Mouse (Mus musculus): ENCODE data around the gene Actn2. TPM values are rescaled to one million over a fixed set of nuclear protein-coding genes. Genes with fewer than 3 reads are reported as not detected.

The Actn2 gene
- polyA plus RNA-seq, 1 experiment from 2014 or later, result 1.8 TPM

DNA sequence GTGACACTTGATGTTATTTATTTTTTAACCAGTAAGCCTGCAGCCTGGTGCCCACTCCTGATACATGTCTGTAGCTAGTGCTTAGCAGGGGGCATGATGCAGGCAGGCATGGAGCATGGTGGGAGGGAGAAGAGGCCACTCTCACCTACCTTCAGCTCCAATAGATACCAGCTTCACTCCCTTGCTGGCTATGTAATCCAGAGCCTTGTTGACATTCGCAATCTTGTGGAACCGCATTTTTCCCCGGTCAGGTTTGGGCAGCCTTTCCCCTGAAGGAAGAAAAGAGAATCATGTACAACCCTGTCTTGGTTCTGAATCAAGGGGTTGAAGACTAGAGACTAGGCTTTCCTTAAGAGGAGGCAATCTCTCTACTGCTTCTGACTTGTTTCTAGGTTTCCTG, 31.1 kb downstream of the Actn2 start:
- H3K27me3 ChIP-seq (ENCODE audit: low read depth, poor library complexity, severe bottlenecking), result no peaks in the 10 kb centered on the region
- H3K4me3 ChIP-seq, result no peak overlapping the region
- H3K4me1 ChIP-seq, result peaks cover 8% of the 10 kb centered on the region
- no peak overlapping the region for H3K27ac ChIP-seq (replicated peaks)
- 0 out of 2 replicates have a peak, but pooled peaks cover 2% of the 10 kb centered on the region for H3K36me3 ChIP-seq
- H3K9me3 ChIP-seq (replicated peaks), result no peaks in the 10 kb centered on the region
- WGBS, result 92% methylated on average over 3 of the region's 3 CpGs
- no peak for DNase-seq (ENCODE audit: low spot score)

DNA sequence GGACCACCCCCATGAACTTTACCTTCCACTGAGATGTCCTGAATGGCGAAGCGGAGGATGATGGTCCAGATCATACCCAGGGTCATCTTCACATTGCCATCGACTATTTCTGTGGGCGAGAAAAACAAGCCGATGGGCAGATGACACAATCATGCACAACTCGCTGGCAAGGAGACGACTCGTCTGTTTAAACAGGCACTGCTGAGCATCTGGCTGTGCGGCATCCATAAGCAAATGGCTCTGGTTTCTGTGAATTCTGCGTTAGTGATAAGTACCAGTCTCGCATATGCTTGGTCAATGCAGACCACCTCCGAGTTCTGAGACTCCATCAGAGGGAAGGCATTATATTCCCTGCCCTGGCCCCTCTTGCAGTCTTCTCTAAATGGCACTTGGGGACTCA, 31.7 kb downstream of the Actn2 start:
- WGBS, result 90% methylated on average over 12 of the region's 12 CpGs
- H3K9me3 ChIP-seq (replicated peaks), result no peaks in the 10 kb centered on the region
- H3K36me3 ChIP-seq, result 0 out of 2 replicates have a peak, but pooled peaks cover 2% of the 10 kb centered on the region
- H3K4me3 ChIP-seq, result no peak overlapping the region
- H3K27me3 ChIP-seq (ENCODE audit: low read depth, poor library complexity, severe bottlenecking), result no peaks in the 10 kb centered on the region
- DNase-seq (ENCODE audit: low spot score), result no peak
- H3K4me1 ChIP-seq, result peaks cover 8% of the 10 kb centered on the region
- H3K27ac ChIP-seq (replicated peaks), result no peak overlapping the region

DNA sequence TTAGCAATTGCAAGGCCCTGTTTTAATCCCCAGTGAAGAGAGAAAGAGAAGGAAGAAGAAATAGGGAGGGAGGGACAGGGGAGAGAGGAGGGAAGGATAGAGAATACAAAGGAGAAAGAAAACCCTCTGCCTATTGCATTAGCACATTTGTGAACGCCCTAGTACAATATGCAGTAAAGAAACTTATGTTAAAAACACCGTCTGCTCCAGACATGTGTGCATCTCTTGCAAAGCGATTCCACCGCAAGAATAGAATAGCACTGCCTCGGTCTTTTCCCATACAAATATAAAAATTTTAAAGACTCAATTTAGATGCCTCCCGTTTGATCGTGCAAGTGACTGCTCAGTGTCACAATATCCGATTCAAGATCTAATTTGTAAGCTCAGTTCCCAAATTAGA, 32.1 kb downstream of the Actn2 start:
- H3K36me3 ChIP-seq, result 0 out of 2 replicates have a peak, but pooled peaks cover 2% of the 10 kb centered on the region
- H3K27me3 ChIP-seq (ENCODE audit: low read depth, poor library complexity, severe bottlenecking), result no peaks in the 10 kb centered on the region
- no peak overlapping the region for H3K27ac ChIP-seq (replicated peaks)
- H3K9me3 ChIP-seq (replicated peaks), result no peaks in the 10 kb centered on the region
- peaks cover 8% of the 10 kb centered on the region for H3K4me1 ChIP-seq
- WGBS, result 91% methylated on average over 8 of the region's 8 CpGs
- DNase-seq (ENCODE audit: low spot score), result no peak
- no peak overlapping the region for H3K4me3 ChIP-seq

DNA sequence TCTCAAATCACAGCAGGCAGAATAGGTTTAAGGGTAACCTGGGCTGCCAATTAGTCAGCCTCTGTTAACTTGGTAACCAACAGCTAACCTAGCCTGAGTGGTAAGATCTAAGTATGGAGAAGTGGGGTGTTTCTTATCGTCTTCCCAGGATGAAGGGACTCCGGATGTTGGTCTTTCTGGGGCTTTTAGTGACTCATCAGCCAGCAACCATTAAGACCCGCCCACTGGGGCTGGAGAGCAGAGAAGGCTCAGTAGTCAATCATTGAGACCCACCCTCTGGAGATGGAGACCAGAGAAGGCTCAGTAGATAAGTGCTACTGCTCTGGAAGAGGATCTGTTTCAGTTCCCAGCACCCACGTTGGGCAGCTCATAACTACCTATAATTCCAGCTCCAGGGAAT, 33.3 kb downstream of the Actn2 start:
- Histone ChIP-seq H3K4me1 (peaks cover 8% of the 10 kb centered on the region), H3K9me3 (replicated peaks) (no peaks in the 10 kb centered on the region), H3K4me3 (no peak overlapping the region), H3K36me3 (0 out of 2 replicates have a peak, but pooled peaks cover 2% of the 10 kb centered on the region), H3K27ac (replicated peaks) (no peak overlapping the region), H3K27me3 (ENCODE audit: low read depth, poor library complexity, severe bottlenecking) (no peaks in the 10 kb centered on the region)
- WGBS, result 78% methylated on average over 4 of the region's 4 CpGs
- DNase-seq (ENCODE audit: low spot score), result no peak

DNA sequence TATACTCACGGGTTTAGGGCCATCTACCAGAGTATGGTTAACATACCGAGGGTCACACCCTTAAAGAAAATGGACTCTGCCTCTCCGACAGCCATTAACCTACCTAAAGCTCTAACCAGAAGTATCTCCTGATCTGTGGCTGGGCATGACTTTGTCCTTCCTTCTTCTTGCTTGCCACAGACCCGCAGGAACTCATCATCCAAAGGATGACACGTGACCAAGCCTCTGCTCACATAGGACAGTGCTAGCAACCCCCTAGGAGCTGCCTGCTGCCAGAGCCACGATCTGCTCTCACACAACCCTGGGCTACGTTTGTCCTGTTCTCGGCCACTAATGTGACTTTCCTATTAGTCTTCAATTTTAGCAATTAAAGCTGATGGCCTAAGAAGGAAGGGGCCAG, 35.0 kb downstream of the Actn2 start:
- Histone ChIP-seq H3K9me3 (replicated peaks) (no peaks in the 10 kb centered on the region), H3K4me3 (no peak overlapping the region), H3K27ac (replicated peaks) (no peak overlapping the region), H3K36me3 (0 out of 2 replicates have a peak, but pooled peaks cover 2% of the 10 kb centered on the region), H3K4me1 (peaks cover 8% of the 10 kb centered on the region), H3K27me3 (ENCODE audit: low read depth, poor library complexity, severe bottlenecking) (no peaks in the 10 kb centered on the region)
- no peak for DNase-seq (ENCODE audit: low spot score)
- WGBS, result 90% methylated on average over 8 of the region's 8 CpGs

DNA sequence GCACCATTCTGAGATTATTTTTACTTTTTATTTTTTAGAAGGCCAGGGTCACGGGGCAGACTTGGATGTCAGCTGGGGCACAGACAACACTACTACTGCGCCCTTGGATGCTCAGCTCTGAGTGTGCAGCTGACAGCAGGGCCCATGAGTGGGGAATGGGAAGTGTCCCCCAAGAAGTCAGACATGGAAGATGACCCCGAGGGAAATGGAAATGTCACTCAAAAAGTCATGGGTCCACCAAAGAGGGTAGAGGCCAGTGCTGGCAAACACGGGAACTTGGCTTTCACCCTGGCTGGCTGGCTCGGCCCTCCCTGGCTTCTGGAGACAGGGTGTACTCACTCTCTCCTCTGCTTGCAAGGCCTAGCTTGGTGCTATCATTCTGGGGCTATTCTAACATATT, 35.6 kb downstream of the Actn2 start:
- 86% methylated on average over 5 of the region's 5 CpGs for WGBS
- Histone ChIP-seq H3K36me3 (0 out of 2 replicates have a peak, but pooled peaks cover 2% of the 10 kb centered on the region), H3K27ac (replicated peaks) (no peak overlapping the region), H3K4me3 (no peak overlapping the region), H3K4me1 (peaks cover 8% of the 10 kb centered on the region), H3K9me3 (replicated peaks) (no peaks in the 10 kb centered on the region), H3K27me3 (ENCODE audit: low read depth, poor library complexity, severe bottlenecking) (no peaks in the 10 kb centered on the region)
- DNase-seq (ENCODE audit: low spot score), result no peak

DNA sequence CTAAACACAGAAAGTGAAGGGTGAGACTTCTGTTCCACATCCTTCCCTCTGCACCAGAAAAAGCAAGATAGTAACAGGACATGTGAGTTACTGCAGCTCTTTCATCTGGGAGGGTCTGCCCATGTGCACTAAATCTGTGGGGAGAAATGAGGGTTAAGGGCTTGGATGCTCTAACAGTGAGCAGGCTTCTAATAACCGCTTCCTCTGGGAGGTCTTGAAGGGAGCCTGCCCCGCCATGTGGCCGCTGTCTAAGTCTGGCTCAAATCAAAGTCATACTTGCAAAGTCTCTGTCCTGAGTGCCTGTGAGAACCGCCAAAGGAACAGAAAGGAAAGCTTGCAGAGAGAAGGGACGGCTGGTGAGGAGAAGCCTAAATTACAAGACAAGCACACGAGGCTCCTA, 42.8 kb downstream of the Actn2 start:
- Histone ChIP-seq H3K27ac (replicated peaks) (no peak overlapping the region), H3K4me3 (no peak overlapping the region), H3K4me1 (no peaks in the 10 kb centered on the region), H3K9me3 (replicated peaks) (no peaks in the 10 kb centered on the region), H3K27me3 (ENCODE audit: low read depth, poor library complexity, severe bottlenecking) (no peaks in the 10 kb centered on the region), H3K36me3 (no peaks in the 10 kb centered on the region)
- DNase-seq (ENCODE audit: low spot score), result no peak
- 89% methylated on average over 6 of the region's 6 CpGs for WGBS

DNA sequence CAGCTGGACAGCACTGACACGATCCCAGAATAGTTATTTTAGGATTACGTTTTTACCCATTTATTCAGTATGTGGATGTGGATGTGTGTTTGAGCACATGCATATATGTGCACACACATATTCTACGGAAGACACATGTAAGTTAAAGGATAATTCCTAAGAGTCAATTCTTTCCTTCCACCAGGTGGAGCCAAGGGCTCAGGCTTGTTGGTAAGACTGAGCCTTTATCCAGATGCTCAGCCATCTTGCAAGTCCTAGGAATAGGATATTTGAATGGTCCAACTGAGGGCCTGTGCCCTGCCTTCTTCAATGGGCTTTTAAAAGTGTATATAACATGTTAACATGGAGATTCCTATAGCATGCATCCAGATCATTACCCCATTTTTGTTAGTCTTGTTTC, 43.9 kb downstream of the Actn2 start:
- Histone ChIP-seq H3K4me1 (no peaks in the 10 kb centered on the region), H3K27me3 (ENCODE audit: low read depth, poor library complexity, severe bottlenecking) (no peaks in the 10 kb centered on the region), H3K9me3 (replicated peaks) (no peaks in the 10 kb centered on the region), H3K4me3 (no peak overlapping the region), H3K36me3 (no peaks in the 10 kb centered on the region), H3K27ac (replicated peaks) (no peak overlapping the region)
- WGBS, result 91% methylated on average over 3 of the region's 3 CpGs
- no peak for DNase-seq (ENCODE audit: low spot score)

DNA sequence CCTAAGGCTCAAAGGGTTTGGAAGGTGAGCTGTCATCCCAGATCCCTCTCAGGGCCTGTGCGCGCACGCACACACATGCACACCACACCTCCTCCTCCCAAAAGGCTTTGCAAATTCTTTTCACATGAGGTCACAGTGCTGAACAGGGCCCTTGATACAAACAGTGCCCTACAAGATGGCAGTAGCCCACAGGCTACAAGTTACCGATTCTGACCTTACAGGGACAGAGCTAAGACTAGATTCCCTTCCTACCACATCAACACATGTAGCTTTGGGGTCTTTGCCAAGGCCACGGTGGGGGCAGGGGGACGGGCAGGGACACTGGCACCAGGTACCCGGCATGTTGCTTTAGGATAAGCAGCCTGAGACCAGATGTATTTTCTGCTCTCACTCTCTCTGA, 46.8 kb downstream of the Actn2 start:
- 87% methylated on average over 7 of the region's 7 CpGs for WGBS
- H3K9me3 ChIP-seq (replicated peaks), result no peaks in the 10 kb centered on the region
- no peaks in the 10 kb centered on the region for H3K4me1 ChIP-seq
- no peak for DNase-seq (ENCODE audit: low spot score)
- no peak overlapping the region for H3K4me3 ChIP-seq
- H3K36me3 ChIP-seq, result no peaks in the 10 kb centered on the region
- H3K27me3 ChIP-seq (ENCODE audit: low read depth, poor library complexity, severe bottlenecking), result no peaks in the 10 kb centered on the region
- H3K27ac ChIP-seq (replicated peaks), result no peak overlapping the region

DNA sequence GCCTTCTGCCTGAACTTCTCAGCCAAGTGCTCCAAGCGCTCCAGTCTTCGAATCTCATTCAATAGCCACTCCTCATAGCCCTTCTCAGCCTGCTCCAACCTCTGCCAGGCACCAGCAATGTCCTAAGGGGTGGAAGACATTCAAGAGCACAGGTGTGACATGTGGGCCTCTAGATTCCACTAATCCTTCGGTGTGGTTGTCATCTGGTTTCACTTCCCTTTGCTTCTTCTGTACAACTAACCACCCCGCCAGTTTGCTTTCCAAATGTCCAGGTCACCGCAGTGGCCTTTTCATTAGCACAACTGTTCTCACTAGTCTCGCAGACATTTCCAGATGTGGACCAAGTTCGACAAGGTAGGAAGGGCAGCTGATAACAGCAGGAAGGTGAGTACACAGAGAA, 49.9 kb downstream of the Actn2 start:
- 89% methylated on average over 7 of the region's 7 CpGs for WGBS
- Histone ChIP-seq H3K4me3 (no peak overlapping the region), H3K9me3 (replicated peaks) (no peaks in the 10 kb centered on the region), H3K27ac (replicated peaks) (no peak overlapping the region), H3K36me3 (no peaks in the 10 kb centered on the region), H3K4me1 (no peaks in the 10 kb centered on the region), H3K27me3 (ENCODE audit: low read depth, poor library complexity, severe bottlenecking) (no peaks in the 10 kb centered on the region)
- no peak for DNase-seq (ENCODE audit: low spot score)

DNA sequence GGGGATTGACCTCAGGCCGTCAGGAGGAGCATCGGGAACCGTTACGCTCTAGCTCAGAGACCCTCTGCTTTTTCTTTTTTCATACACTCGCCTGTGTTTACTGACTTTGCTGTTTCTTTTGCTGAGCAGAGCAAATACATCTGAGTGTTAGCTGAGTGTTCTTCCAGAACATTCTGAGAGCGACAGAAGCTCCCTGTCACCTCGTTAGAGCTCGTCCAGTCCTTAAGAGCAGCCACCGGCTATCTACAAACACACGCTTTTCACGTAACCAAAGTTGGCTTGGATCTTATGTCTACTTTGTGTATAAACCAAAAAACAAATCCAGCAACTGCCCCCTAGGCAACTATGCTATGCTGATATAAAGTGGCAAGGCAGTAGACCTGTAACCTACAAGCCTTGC, 56.0 kb downstream of the Actn2 start:
- 94% methylated on average over 11 of the region's 11 CpGs for WGBS
- no peak overlapping the region for H3K27ac ChIP-seq (replicated peaks)
- H3K9me3 ChIP-seq (replicated peaks), result no peaks in the 10 kb centered on the region
- no peak for DNase-seq (ENCODE audit: low spot score)
- H3K36me3 ChIP-seq, result no peaks in the 10 kb centered on the region
- H3K4me1 ChIP-seq, result no peaks in the 10 kb centered on the region
- no peak overlapping the region for H3K4me3 ChIP-seq
- H3K27me3 ChIP-seq (ENCODE audit: low read depth, poor library complexity, severe bottlenecking), result no peaks in the 10 kb centered on the region

DNA sequence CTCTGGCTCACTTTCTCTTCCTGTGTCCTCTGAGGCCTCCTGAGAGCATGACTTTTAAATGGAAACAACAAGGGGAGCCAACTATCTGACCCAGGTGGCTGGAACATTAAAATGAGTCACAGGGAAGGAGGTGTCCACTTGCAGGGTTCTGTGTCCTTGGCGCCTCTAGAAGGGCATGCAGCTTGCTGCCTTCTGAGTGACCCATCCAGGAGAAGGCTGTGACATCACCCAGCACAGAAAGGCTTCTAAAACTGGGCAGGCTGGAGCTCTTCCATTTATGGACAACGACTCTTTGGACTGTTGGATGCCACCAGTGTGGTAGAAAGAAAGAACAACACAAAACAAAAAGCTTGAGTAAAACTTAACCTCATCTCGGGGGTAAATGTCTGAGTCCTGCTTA, 56.7 kb downstream of the Actn2 start:
- H3K27ac ChIP-seq (replicated peaks), result no peak overlapping the region
- H3K4me1 ChIP-seq, result no peaks in the 10 kb centered on the region
- no peaks in the 10 kb centered on the region for H3K9me3 ChIP-seq (replicated peaks)
- H3K4me3 ChIP-seq, result no peak overlapping the region
- WGBS, result 91% methylated on average over 3 of the region's 3 CpGs
- no peaks in the 10 kb centered on the region for H3K27me3 ChIP-seq (ENCODE audit: low read depth, poor library complexity, severe bottlenecking)
- no peaks in the 10 kb centered on the region for H3K36me3 ChIP-seq
- DNase-seq (ENCODE audit: low spot score), result no peak

DNA sequence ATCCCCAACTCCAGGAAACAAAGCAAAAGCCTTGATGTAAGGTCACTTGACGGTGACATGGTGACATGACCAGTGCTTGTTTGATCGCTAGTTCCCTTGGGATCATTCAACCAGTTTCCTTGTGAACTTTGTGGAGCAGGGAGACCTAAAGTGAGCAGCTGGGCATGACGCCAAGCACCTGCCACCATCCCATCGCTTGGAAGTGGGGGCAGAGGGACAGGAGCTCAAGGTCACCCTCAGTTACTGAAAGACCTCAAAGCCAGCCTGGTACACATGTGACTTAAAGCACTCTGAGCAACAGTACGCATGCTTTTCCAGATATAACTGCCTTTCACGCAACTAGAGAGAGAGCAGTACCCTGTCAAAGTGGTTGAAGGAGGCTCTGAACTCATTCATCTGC, 65.8 kb downstream of the Actn2 start:
- H3K27me3 ChIP-seq (ENCODE audit: low read depth, poor library complexity, severe bottlenecking), result no peaks in the 10 kb centered on the region
- H3K4me3 ChIP-seq, result no peak overlapping the region
- no peaks in the 10 kb centered on the region for H3K4me1 ChIP-seq
- no peaks in the 10 kb centered on the region for H3K36me3 ChIP-seq
- no peak for DNase-seq (ENCODE audit: low spot score)
- H3K9me3 ChIP-seq (replicated peaks), result no peaks in the 10 kb centered on the region
- no peak overlapping the region for H3K27ac ChIP-seq (replicated peaks)
- WGBS, result 90% methylated on average over 6 of the region's 6 CpGs

DNA sequence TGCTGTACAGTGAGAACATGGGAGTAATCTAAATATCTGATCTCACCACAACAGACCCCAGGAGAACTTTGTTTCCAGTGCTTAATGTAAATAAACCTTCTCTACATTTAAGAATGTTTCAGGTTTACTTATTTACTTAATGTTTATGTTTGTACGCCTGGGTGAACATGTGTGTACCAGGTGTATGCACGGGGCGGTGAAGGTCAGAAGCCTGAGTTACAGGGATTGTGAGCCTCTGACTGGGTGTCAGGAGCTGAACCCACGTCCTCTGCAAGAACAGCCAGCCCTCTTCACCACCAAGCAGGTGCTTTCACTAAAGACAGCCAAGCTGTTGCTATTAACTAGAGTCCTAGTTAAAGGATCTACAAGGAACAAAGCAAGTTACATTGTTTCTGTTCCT, 66.3 kb downstream of the Actn2 start:
- Histone ChIP-seq H3K36me3 (no peaks in the 10 kb centered on the region), H3K4me1 (no peaks in the 10 kb centered on the region), H3K27me3 (ENCODE audit: low read depth, poor library complexity, severe bottlenecking) (no peaks in the 10 kb centered on the region), H3K27ac (replicated peaks) (no peak overlapping the region), H3K4me3 (no peak overlapping the region), H3K9me3 (replicated peaks) (no peaks in the 10 kb centered on the region)
- DNase-seq (ENCODE audit: low spot score), result no peak
- WGBS, result 86% methylated on average over 4 of the region's 4 CpGs

All from midbrain, embryonic 10.5 days (tissue).